Mouse (Mus musculus) kidney, postnatal 36 days (tissue): ENCODE measurements around the gene Ltn1.

Source experiments
- DNase-seq, 2 experiments: peaks; one replicate each; pipeline ENCODE4 v3.0.0; 2021 to 2022; ENCODE audit warnings: mixed read lengths in 2 of 2

The Ltn1 gene

GRCm38 (mm10) chr16:87387444-87387977, 44.9 kb downstream of the Ltn1 start:
- DNase-seq = no peak

DNA sequence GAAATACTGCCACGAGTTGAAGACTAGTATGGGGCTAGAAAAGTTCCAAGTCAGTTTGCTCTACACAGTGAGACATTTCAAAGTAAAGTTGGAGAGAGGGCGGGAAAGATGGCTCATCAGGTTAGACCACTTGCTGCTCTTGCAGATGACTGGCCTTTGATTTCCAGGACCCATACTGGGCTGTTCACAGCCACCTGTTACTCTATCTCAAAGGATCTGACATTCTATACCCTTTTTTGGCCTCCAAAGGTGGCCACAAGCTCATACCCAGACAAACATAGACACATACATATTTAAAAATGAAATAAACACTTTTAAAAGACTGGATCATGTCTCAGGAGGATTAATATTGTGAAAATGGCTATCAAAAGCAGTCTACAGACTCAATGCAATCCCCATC, 48.0 kb downstream of the Ltn1 start:
- no peak for DNase-seq

- no peak for DNase-seq
Observed at GRCm38 (mm10) chr16:87382996-87383395, 49.4 kb downstream of the Ltn1 start.

DNA sequence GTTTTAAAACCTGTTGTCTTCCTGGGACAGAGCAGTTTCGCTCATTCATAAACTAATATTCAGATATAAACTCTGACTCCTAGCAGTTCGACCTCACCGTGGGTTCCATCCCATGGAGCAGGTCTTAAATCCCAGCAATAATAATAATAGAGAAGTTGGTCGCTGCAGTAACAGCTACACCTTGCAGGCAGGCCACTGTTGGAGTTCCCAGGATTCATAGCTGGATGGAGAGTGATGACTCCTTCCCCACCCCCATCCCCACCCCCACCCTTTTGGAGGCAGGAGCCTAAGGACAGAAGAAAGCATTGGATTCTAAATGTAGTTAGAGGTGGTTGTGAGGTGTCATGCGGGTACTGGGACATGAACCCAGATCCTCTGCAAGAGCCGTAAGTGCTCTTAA, 66.0 kb downstream of the Ltn1 start:
- no peak for DNase-seq

- DNase-seq = peak; percentile 62 to 73
Observed at GRCm38 (mm10) chr16:87366035-87366434, 66.4 kb downstream of the Ltn1 start.

- peak; percentile 56 to 76 for DNase-seq
Observed at GRCm38 (mm10) chr16:87364231-87364630, 68.2 kb downstream of the Ltn1 start.

GRCm38 (mm10) chr16:87360096-87360495, 72.3 kb downstream of the Ltn1 start:
- DNase-seq = no peak

GRCm38 (mm10) chr16:87354748-87355147, 77.7 kb downstream of the Ltn1 start:
- no peak for DNase-seq

- peak; percentile 92 to 95 for DNase-seq
Observed at GRCm38 (mm10) chr16:87354075-87354583, 78.3 kb downstream of the Ltn1 start, which contains the start of gene N6amt1. Gene N6amt1 (plus strand): TSS chr16:87354185.

GRCm38 (mm10) chr16:87353605-87354004, 78.8 kb downstream of the Ltn1 start:
- DNase-seq = no peak

GRCm38 (mm10) chr16:87351386-87352105, 80.9 kb downstream of the Ltn1 start:
- DNase-seq = no peak

DNA sequence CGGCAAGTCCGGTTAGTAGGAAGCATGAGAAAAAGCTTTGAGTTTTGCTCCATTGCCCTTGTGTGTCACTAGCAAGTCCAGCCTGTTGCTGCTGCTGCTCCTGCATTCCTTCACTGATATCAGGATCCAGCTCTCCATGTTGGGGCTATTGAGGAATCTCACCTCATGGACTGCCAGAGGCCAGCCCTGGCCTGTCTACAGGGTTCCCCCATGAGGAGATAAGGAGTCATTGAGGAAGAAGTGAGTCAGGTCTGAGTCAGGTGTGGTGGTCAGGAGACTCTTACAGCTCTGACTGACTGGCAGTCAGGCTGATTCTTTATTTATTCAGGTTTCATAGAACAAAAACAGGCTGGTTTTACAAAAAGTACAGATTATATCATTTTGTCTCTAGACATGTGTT, 84.3 kb downstream of the Ltn1 start:
- no peak for DNase-seq

- DNase-seq = no peak
Observed at GRCm38 (mm10) chr16:87341043-87341572, 91.3 kb downstream of the Ltn1 start.

DNA sequence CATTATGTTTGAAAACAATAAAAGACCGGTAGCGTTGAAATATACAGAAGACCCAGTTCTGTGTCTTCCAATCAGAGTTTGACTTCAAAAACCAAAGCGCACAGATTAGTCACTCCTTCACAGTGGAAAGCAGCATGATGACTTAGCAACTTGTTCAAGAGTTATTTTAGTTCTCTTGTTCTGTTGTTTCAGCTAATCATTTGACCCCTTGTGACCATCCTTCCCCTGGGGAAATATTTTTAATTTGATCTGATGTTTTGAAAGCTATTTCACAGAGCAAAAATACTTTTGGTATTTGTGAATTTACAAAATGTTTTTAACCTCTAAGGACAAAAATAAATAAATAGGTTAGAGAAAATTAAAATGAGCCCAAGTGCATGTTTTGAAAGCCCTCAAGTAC, 97.7 kb downstream of the Ltn1 start:
- peak in 1 of 2 experiments; percentile 56 for DNase-seq

DNA sequence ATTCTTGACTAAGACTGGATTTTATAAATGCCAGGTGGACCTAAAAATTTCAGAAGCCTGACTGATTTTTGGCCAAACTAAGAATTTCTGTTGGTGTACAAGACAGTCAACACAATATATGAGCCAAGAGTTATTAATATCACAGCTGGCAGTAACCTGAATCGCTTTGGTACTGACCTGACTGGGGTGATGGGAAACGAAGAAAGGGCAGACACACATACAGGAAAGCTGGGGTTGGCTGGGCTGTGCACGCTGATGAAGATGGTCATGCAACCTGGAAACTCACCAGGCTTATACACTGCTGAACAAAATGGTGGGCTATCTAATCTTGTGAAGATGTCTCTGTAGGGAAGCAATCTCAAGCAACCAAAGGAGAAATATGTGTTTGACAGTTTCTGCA, 102.4 kb downstream of the Ltn1 start:
- no peak for DNase-seq
